Mouse (Mus musculus): ENCODE measurements around the gene Efnb2. TPM values are rescaled to one million over a fixed set of nuclear protein-coding genes. Genes with fewer than 3 reads are reported as not detected.

Efnb2 gene
- polyA plus RNA-seq, 1 experiment from 2014 or later = 33.3 TPM

- H3K9ac ChIP-seq = no peak overlapping the region
- no peak overlapping the region for H3K27ac ChIP-seq
- ATAC-seq (ENCODE audit: low FRiP score, low read depth) = no peak
- no peak overlapping the region for H3K4me2 ChIP-seq (replicated peaks)
- 0 out of 2 replicates have a peak, but pooled peaks cover under 1% of the 10 kb centered on the region for H3K4me1 ChIP-seq
- no peaks in the 10 kb centered on the region for H3K36me3 ChIP-seq
- H3K4me3 ChIP-seq = no peak overlapping the region
- H3K27me3 ChIP-seq = no peaks in the 10 kb centered on the region; the same call in 1 of the 2 replicates
- H3K9me3 ChIP-seq = no peaks in the 10 kb centered on the region
- WGBS = 66% methylated on average over 6 of the region's 6 CpGs
Measured at GRCm38 (mm10) chr8:8576286-8576685, 84.8 kb downstream of the Efnb2 start.

DNA sequence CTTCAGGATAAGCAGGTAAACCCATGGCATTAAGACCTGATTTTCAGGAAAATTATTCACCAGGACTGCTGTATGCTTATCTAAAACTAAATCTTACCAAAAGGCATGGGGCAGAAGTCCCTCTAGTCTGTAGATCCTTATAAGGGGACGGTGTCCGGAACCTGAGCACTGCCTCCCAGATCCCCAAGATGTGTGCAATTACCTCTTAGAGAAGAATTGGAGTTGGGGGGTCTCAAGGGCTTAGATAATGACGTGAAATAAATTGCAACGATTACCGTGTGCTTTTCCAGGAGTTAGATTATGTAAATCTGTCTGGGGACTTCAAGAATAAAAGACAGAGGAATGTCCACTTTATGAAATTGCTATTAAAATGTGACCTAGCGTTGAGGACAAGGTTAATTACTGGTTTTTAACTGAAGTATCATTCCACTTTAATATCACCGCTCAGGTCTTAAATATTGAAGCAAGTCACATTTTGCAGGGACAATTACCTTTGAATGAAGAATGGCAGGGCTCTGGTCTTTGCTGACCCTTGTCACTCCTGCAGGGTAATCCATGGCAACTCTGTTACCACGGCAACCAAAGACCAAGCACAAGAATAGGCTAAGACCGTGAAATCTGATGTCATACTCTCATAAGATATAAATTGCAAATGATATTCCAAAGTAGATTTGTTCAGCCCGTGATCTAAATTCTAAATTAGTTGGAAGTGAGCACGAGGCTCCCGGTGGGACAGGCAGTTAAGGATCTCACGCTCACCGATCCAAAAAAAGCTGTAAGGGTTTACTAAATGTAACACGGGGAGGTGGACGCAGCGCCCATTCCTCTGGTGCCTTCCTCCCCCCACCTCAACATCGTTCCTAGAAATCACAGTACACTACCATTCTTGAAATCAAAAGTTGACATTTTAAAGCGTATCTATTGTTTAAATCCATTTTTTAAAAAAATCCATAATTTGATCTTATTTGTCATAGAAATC, 86.2 kb downstream of the Efnb2 start:
- Histone ChIP-seq H3K4me3 (no peak overlapping the region), H3K36me3 (no peaks in the 10 kb centered on the region), H3K27ac (no peak overlapping the region), H3K4me1 (no peaks in the 10 kb centered on the region), H3K27me3 (no peaks in the 10 kb centered on the region; the same call in 1 of the 2 replicates), H3K9ac (no peak overlapping the region), H3K4me2 (replicated peaks) (no peak overlapping the region), H3K9me3 (no peaks in the 10 kb centered on the region)
- WGBS = 77% methylated on average over 19 of the region's 19 CpGs
- ATAC-seq (ENCODE audit: low FRiP score, low read depth) = no peak

DNA sequence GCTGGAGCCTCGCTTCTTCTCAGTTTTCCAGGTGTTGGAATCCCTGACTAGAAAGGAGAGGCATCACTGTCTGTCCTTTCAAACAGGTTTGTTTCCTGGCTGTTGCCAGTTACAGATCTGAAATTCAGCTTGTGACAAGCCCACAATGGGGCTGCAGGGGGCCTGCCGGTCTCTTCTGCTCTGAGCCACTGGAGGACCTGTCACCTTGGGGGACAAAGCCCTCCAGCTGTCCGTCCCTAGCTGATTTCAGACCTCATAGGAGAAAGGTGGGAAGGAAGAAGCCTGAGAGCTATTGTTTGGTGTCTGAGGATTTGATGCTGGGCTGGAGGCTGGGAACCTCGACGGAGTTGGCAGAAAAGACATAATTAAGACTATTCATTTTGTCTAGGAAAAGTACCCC, 88.8 kb downstream of the Efnb2 start:
- H3K36me3 ChIP-seq = no peaks in the 10 kb centered on the region
- no peak overlapping the region for H3K9ac ChIP-seq
- no peak overlapping the region for H3K4me3 ChIP-seq
- peaks cover 4% of the 10 kb centered on the region for H3K4me1 ChIP-seq
- no peak overlapping the region for H3K4me2 ChIP-seq (replicated peaks)
- no peak for ATAC-seq (ENCODE audit: low FRiP score, low read depth)
- WGBS = 42% methylated on average over 5 of the region's 5 CpGs
- H3K9me3 ChIP-seq = no peaks in the 10 kb centered on the region
- H3K27me3 ChIP-seq = no peaks in the 10 kb centered on the region; the same call in 1 of the 2 replicates
- no peak overlapping the region for H3K27ac ChIP-seq

- ATAC-seq (ENCODE audit: low FRiP score, low read depth) = no peak
- Histone ChIP-seq H3K27ac (no peak overlapping the region), H3K36me3 (no peaks in the 10 kb centered on the region), H3K27me3 (no peaks in the 10 kb centered on the region; the same call in 1 of the 2 replicates), H3K9me3 (no peaks in the 10 kb centered on the region), H3K9ac (no peak overlapping the region), H3K4me3 (no peak overlapping the region), H3K4me2 (replicated peaks) (no peak overlapping the region), H3K4me1 (peaks cover 4% of the 10 kb centered on the region)
- WGBS = 74% methylated on average over 7 of the region's 7 CpGs
Measured at GRCm38 (mm10) chr8:8571625-8572215, 89.3 kb downstream of the Efnb2 start.

GRCm38 (mm10) chr8:8569280-8569679, 91.8 kb downstream of the Efnb2 start:
- Histone ChIP-seq H3K4me2 (replicated peaks) (no peak overlapping the region), H3K27ac (no peak overlapping the region), H3K36me3 (no peaks in the 10 kb centered on the region), H3K4me1 (peaks cover 4% of the 10 kb centered on the region), H3K9me3 (no peaks in the 10 kb centered on the region), H3K4me3 (no peak overlapping the region), H3K27me3 (no peaks in the 10 kb centered on the region), H3K9ac (no peak overlapping the region)
- WGBS = 75% methylated on average over 10 of the region's 10 CpGs
- no peak for ATAC-seq (ENCODE audit: low FRiP score, low read depth)

- Histone ChIP-seq H3K9ac (no peak overlapping the region), H3K4me3 (no peak overlapping the region), H3K27ac (no peak overlapping the region), H3K4me2 (replicated peaks) (no peak overlapping the region), H3K4me1 (peaks cover 4% of the 10 kb centered on the region), H3K36me3 (no peaks in the 10 kb centered on the region), H3K27me3 (no peaks in the 10 kb centered on the region), H3K9me3 (no peaks in the 10 kb centered on the region)
- 53% methylated on average over 9 of the region's 9 CpGs for WGBS
- peak; percentile 59; the same call in 1 of the 2 replicates for ATAC-seq (ENCODE audit: low FRiP score, low read depth)
Measured at GRCm38 (mm10) chr8:8568215-8568773, 92.7 kb downstream of the Efnb2 start.

Small RNA genes within 50 kb of the gene (microRNA-seq; reads per million reads assigned to microRNA genes)
- 8.9 reads per million, percentile 25 among the genes with 10 or more reads in this experiment for gene Mir7654

Other genes with a start within 250 kb of the Efnb2 start
- 188 and 200 TPM in 2 replicates for gene Arglu1, start 29.3 kb upstream of the Efnb2 start, polyA plus RNA-seq (2015; fragmentation: Nextera tagmentation; extraction: Ambion mirVana)

Measured in limb, embryonic 13.5 days (tissue).